Mouse (Mus musculus) heart, adult 18-20 months (tissue): ENCODE results near the gene Ptk6. TPM values are rescaled to one million over a fixed set of nuclear protein-coding genes. Genes with fewer than 3 reads are reported as not detected.
"Not testable (repeated sequence)": the region's sequence is repeated elsewhere in the genome, so short reads cannot be mapped to it uniquely, and the experiment has no call there.

ENCODE experiments used
- DNase-seq, 2 experiments: peaks; one replicate each; pipeline ENCODE4 v3.0.0; 2021 to 2022; ENCODE audit warnings: mixed read lengths in 1 of 2
- total RNA-seq, 2 experiments: library from RNA; stranded (reverse); gene quantifications; 2 replicates each; pipeline ENCODE4 v1.2.3; 2021

Gene Ptk6
- total RNA-seq, 2 experiments from 2014 or later = 0.08 TPM; not detected in 1

DNA sequence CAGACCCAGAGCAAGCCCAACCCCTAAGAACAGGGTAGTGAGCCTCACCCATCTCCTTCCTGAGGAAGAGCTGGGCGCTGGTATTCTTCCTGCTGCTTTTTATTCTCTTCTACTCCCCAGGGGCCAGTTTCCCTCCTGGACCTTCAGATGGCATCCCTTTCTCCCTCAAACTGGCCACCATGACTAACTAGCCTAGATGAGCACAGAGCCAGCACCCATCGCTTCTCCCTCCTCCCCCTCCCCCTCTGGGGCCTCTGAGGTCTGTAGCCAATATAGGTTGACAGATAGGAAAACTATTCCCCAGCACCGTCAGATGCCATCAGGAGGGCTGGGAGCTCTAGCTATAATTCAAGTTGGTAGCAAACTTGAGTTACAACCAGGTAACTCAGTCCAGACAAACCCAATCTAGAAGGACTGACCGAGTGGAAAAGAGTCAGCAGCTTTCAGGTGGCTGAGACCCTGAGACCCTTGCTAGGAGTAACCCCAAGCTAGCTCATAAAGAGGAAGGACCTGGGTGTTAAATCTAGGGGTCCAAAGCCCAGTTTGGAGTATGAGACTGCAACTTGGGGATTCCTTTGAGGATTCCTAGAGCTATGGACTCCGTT, 16.4 kb upstream of the Ptk6 start:
- no peak for DNase-seq

DNA sequence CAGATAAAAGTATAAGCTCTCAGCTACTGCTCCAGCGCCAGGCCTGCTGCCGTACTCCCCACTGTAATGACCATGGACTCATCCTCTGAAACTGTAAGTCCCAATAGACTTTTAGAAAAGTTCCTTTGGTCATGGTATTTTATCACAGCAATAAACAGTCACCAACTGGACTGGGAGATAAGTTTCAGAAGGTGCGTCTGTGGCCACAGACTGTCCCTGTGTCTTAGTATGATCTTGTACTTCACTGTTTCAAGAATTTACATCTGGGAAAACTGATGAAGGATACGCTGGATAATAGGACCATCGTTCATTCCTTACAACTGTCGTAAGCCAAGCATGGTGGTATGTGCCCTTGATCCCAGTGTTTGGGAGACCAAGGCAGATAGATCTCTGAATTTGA, 13.4 kb upstream of the Ptk6 start:
- DNase-seq = no peak

DNA sequence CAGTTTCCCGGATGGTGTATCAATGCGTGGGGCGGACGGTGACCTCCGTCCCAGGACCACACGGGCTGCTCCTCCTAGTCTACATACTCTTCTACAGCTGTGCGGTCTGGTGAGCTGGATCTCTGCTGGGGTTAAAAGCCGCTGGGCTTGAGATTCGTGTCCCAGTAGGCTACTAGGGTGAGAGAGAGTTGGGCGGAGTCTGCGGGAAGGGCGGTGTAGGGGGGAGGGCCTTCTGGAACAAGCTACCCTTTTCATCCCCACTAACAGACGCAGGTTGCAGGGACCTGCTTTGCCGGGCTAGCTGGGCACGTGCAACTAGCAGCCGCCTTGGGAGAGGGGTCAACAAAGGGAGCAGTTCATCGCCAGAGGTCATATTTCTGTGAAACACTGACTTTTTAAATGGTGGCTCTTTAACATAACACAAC, 10.4 kb upstream of the Ptk6 start, which contains the start of gene Srms:
Gene Srms, minus strand, starts transcription at position 165 of the 425 bp plus-strand sequence.
- DNase-seq = peak; percentile 58 to 59

DNA sequence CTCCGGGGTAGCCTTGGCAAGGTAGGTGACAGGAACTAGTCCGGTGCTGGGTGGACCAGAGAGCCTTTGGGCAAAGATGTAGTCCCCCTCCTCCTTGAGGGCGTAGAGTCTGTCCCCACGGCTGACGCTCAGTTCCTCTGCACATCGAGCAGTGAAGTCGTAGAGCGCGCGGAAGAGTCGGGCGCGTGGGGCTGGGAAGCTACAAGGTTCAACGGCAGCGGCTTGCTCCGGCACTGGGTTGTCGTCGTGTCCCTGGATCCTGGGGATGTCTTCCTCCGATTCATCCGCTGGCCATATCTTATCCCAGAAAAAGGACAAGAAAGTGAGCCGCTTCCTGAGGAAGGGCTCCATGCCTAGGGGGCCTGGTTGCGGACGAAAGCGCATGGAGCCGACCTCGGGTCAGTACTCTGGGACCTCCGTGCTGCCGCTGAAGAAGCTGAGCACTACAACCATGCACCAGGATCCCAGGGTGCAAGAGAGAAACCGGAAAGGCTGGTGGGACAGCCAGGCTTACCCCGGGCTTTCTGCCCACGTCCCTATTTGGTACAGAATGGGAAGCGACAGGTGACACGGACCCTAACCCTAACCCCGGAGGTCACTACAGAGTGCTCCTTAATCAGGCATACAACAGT, 9.9 kb upstream of the Ptk6 start:
- peak in 1 of 2 experiments; percentile 36 for DNase-seq

DNA sequence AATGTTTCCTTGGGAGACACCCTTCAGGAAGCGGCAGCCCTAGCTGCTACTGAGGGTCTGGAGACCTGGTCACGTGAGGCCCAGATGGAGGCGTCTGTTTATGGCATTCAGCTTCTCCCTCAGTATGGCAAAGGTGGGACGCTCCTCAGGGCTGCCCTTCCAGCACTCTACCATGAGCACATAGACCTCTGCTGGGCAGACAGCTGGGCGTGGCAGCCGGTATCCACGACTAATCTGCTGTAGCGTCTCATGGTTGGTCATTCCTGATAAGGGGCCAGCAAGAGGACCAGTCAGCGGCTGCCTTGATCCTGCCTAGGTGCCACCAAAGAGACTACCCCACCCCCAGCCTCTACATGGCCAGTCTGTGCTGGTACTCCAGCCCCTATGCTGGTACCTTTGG, 3.5 kb upstream of the Ptk6 start:
- DNase-seq = no peak

DNA sequence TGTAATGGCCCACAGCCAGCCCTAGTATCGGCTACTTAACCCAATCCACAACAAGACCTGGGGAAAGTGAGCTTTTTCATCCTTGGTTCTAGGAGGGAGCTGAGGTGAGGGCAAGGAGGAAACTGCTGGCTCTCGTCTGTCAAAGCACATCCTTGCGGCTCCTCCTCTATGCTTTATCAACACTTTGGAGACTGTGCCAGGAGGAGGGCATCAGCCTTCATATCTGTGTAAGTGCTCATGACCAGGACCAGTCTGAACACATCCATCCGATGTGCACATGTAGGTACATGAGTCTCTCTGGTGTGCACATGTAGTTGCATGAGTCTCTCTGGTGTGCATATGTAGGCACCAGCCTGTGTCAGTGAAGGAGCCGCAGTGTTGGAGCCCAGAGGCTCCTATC, 3.1 kb upstream of the Ptk6 start:
- no peak for DNase-seq

DNA sequence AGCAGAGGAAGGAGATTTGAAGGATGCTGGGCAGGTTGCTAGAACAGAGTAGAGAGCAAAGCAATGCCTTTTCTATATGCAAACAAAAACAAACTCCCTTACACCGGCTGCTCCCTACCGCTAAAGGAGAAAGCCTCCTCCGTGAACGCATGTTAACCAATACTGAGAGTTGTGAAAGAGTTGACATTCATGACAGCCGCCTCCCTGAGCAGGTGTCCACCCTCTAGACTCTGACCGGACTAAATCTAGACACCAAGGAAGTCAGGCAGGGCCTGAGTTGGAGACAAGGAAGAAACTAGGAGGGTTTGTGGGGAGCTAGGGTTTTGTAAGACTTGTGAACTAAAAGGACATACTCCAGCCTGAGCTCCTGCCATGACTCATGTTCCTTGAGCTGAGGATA, 297 bp upstream of the Ptk6 start:
- no peak for DNase-seq

DNA sequence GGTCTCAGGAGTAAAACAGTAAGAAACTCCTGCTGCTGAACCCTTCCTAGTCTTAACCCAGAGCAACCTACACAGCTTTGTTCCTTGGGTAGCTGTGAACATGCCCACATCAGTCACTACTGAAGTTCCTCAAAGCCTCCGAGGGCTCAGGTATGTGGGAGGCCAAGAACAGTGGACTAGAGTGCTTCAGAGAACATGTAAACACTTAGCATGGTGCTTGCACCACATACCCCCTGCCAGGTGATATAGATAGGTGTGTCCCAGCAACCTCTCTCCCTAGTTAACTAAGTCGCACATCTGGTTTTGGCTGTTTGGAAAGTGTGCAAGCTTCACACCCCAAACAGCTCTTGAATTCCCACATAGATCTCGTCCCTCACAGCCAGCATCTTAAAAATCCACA, 983 bp downstream of the Ptk6 start:
- no peak for DNase-seq

DNA sequence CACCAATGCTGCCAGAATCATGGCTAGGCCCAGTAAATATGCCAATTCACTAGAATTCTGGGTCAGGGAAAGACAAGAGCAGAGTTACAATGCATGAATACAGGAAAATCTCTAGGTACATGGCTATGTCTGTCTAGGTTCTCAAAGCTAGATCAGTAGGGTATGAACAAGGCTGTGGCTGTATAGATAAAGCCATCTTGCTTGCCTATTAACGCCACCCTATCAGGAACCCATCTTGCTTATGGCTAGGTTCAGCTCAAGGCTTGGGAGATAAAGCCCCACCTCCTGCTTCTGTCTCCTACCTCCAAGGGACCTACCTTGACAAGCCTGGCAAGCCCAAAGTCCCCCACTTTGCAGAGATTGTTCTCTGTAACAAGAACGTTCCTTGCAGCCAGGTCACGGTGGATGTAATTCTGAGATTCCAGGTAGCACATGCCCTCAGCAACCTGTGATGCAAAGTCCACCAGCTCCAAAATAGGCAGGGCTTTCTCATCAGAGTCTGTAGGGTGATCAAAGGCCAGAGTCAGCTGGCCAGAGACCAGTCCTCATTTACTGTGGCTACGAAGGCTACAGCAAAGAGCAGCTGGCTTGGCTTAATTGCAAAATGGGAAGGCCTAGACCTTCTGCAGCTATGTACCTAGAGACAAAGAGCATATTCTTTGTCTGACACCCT, 5.8 kb downstream of the Ptk6 start:
- DNase-seq = no peak

DNA sequence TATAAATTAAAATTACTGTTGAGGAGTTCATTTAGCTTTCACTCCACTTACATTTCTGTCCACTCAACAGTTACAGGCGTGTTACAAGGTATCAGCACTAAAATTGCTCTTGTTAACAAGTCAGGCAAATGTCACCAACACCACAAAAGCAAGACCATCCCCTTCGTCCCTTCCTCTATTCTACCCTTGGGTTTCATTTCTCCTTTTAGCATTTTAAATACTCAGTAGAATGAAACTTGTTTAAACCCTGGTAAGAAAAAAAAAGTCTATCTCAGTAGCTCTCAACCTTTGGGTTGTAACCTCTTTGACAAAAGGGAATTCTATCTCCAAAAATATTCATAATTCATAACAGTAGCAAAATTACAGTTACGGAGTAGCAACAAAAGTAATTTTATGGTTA, 9.5 kb downstream of the Ptk6 start:
- DNase-seq = no peak

DNA sequence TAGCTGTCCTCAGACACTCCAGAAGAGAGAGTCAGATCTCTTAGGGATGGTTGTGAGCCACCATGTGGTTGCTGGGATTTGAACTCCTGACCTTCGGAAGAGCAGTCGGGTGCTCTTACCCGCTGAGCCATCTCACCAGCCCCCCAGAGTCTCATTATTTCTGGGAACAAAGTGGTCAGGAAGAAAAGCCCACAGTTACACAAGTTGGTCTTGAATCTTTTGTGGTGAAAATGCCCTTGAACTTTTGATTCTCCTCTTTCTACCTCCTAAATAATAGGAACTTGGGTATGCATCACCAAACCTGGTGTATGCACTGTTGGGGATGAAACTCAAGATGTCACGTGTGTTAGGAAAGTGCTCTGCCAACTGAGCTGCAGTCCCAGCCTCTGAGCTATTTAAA, 10.7 kb downstream of the Ptk6 start:
- no peak for DNase-seq

DNA sequence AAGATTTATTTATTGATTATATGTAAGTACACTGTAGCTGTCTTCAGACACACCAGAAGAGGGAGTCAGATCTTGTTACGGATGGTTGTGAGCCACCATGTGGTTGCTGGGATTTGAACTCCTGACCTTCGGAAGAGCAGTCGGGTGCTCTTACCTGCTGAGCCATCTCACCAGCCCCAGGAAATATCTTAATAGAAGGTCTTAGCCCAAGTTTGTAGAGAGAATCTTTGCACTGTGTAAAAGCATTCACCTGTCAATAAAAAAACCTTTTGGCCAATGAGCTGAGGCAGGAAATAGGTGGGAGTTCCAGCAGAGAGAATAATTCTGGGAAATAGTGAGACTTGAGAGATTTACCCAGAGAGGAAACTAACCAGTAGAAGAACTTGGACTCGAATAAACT, 11.2 kb downstream of the Ptk6 start:
- not testable (repeated sequence) for DNase-seq

DNA sequence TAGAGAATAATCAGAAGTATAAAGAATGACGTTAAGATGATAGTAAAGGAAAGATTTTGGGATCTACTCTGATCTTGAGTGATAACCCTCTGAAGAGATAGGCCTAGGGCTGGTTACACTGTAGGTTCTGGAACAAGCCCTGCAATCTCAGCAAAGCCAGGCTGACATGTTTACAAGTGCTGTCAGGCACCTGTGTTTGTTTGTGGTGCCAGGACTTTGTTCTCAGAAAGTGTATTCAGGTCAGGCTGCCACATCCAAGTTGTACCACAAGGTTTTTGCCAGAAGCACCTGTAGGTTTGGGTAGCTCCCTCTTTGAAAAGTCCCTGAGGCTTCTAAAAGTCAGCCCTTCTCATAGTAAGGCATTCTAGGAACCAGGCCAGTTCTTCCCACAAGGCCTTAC, 13.3 kb downstream of the Ptk6 start:
- no peak for DNase-seq

DNA sequence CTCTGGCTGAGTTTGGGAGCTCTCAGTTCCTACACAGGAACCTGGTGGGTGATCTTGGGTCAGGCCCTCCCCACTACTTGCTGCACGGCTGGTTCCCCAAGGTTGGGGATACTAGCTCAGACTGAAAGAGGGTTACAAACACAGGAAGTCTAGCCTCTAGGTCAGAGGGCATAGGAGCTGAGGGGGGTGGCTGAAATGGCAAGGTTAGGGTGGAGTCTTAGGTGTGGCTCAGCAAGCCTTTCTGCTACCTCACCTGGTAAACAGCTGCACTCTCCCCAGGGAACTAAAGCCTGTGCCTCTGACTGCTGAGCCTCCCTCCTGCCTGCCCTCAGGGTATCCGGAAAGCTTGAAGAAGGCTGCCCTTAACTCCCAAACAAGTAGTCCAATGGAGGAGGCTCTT, 13.9 kb downstream of the Ptk6 start:
- DNase-seq = peak; percentile 31 to 56

DNA sequence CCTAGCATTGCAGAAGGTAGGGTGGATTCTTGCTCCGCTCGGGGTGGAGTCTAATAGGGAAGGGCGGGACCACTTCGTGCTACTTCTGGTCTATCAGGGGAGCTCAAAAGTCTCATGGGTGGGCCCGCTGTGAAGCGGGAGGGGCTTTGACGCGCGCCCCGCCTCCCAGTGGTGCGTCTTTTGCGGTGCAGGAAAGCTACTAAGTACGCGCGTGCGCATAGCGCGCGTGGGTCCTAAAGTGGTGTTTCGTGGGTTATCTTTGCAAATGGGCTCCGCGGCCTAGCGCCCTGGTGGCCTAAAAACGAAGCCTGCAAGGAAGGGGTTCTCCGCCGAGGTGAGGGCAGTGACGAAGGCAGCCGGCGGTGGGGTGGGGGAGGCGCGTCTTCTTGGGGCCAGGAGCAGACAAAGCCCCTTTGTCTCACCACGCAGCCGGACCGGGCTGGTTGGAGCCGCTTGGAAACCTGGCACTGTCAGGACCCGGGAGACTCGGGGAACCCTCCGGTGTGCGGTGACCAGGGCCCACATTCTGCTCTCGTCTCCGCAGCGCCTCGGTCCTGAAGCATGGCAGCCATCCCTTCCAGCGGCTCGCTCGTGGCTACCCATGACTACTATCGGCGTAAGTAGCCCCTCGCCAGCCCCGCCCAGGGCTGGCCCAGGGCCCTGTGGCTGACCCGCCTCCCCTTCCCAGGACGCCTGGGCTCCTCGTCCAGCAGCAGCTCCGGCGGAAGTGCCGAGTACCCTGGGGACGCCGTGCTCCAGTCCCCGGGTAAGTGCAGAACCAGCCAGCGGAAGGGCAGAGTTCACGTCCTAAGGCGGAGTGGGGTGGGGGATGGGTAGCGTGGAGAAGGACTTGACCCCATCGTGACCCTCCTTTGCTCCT, 15.2 kb downstream of the Ptk6 start, which contains the start of gene Ppdpf:
Gene Ppdpf, plus strand, starts transcription at position 127 of the 880 bp plus-strand sequence.
- peak; percentile 96 to 98 for DNase-seq

DNA sequence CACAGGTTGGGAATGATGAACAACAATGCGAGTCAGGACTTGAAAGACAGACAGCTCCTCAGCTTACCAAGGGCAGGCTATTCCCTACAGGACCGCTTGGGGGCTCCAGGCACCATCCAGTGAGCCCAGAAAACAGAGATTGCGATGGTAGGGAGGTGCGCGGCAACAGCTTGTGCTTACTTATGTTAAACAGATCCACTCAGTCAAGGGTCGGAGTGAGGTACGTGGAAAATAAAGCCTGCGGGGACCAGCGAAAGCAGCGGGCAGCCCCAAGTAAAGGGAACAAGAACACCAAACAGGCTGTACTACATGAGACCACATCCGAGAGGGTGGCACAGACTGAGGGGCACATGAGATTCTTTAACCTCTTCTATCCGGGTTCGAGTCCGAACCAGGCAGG, 16.0 kb downstream of the Ptk6 start:
- peak; percentile 92 for DNase-seq

DNA sequence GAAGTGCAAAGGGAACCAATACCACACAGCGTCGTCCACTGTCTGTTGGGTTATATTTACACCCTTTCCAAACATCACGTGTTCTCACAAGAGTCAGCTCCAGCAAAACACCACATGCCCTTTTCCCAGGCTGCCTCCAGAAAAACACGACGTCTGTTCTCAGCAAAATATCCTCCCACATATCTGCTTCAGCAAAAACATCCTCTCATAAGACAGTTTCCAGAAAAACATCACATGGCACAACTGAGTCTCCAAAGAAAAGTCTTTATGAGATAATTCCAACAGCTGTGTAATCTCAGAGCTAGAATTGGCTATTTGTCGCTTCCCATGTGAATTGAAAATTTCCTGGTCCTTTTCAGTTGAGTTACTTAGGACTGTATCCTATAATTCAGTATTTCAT, 21.7 kb downstream of the Ptk6 start:
- DNase-seq = peak; percentile 44 to 60

DNA sequence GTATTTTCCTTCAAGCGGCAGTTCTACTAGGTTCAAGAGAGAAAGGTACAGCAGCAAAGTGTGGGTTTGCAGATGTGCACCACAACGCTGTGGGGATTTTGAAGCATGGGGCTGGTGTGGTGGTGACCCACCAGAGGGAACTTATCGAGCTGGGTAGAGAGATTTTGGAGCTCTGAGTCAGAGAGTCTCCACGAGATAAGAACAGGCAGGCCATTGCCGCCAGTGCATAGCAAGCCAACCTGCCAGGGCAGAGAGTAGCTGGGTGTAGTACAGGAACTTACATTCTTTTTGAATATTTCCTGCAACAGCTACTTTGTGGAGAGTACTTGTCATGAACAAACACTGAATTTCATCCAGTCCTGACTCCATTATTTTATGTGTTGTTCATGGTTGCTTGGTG, 24.1 kb downstream of the Ptk6 start:
- DNase-seq = no peak

DNA sequence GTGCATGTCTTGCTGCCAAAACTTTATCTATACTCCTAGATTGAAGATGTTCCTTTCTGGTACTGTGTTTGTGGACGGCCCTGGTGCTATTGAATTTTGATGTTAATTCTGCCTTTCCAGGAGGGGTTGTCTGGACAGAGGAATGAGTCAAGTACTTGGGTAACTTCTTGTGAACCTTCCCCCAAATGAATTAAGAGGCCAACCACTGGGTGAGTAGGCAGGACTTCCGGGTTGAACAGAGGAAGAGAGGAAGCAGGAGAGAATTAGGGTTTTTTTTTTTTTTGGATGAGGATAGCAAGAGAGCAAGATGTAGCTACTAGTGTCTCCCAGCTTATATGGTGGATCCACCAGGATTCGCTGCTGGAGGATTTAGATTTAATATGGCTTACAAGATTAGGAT, 24.6 kb downstream of the Ptk6 start:
- DNase-seq = no peak

DNA sequence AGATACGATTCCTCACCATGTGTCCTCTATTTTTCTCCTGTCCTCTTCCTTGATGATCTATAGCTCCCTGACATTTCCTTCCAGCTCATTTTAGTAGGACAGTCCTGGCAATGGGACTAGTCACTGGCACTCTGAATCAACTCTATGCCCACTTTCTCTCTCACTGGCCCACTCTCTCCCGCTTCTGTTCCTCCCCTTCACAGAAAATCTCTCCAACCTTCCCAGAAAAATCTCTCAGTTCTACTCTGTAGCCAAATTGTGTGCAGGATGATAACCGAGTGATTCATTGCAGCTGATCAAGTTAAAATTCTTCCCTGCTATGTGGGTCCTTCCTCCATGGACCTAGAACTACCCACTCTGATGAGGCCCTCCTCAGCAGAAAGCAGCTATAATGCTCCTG, 27.9 kb downstream of the Ptk6 start:
- DNase-seq = no peak

DNA sequence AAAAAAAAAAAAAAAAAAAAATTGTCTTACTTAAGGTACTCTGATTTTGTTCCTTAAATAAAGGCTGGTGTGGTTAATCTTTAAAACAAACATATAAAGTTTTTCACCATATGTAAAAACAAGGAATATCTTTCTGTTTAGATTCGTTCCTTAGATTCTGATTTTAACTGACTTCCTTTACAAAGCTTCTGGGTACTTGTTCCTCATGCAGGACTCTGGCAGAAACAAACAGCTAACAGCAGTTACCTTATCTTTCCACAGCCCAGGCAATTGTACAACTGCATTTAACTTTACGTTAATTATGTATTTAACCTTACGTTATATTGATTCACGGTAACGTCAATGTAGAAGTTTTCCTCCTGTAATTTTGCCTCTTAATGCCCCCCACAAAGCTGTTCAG, 36.1 kb downstream of the Ptk6 start:
- no peak for DNase-seq

DNA sequence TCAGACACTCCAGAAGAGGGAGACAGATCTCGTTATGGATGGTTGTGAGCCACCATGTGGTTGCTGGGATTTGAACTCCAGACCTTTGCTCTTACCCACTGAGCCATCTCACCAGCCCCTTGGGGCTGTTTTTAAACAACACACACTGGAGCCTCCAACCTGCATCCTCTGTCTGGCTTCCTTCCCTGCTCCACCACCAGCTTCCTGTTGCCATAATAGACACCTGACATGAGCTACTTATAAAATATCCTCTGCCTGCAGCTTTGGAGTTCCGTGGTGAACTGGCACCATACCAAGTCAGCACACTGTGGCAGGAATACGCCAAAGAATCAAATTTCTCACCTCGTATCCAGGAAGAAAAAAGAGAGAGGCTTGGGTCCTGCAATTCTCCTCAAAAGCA, 41.8 kb downstream of the Ptk6 start:
- no peak for DNase-seq

DNA sequence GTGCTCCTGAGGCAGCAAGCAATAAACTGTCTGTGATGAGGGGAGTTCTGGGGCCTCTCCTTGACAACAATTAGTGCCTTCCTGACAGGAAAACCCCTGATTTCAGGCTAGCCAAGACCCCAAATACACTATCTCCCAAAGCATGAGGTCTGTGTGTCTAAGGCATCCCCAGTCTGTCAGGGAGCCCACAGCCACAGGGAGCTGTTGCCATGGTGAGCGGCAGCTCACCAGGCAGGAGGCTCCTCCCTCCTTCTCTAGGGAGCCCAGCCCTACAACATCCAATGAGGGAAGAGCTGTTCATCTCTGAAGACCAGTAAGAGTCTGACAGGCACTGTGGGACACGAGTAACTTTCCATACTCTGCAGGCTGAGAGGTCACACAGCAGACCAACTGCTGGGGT, 42.8 kb downstream of the Ptk6 start:
- DNase-seq = peak; percentile 54 to 66
